Mouse (Mus musculus) neural tube, embryonic 12.5 days (tissue): ENCODE measurements at regions not wholly inside any gene's neighbourhood (a gene's known extent, or its start where the extent isn't known, plus 50 kb on each side); places are given as distances from the start of the nearest gene placed in this dataset. TPM values are rescaled to one million over a fixed set of nuclear protein-coding genes. Genes with fewer than 3 reads are reported as not detected.
A peak's percentile ranks its signal among the peaks of the same experiment; 100 is the strongest.

Experiments used
- ATAC-seq: fragments of 200-750 bp; cut with Nextera tagmentation; 2 replicates; pipeline ENCODE4 v1.8.0; 2017; ENCODE audit warnings: low read depth, mild to moderate bottlenecking, moderate TSS enrichment, moderate library complexity; ENCODE audit not compliant: low FRiP score
- H3K27ac ChIP-seq: fragments of 300-500 bp; sonication (generic); 2 replicates; pipeline ENCODE4 v1.5.1; 2016
- H3K27me3 ChIP-seq: fragments of 300-500 bp; sonication (generic); replicated peaks from 2 replicates; pipeline ENCODE4 v1.6.1; 2016; ENCODE audit warnings: mild to moderate bottlenecking
- H3K36me3 ChIP-seq: fragments of 300-500 bp; sonication (generic); 2 replicates; pipeline ENCODE4 v1.6.1; 2016; ENCODE audit warnings: mild to moderate bottlenecking
- H3K4me1 ChIP-seq: fragments of 300-500 bp; sonication (generic); 2 replicates; pipeline ENCODE4 v1.6.1; 2016
- H3K4me2 ChIP-seq: fragments of 300-500 bp; sonication (generic); replicated peaks from 2 replicates; pipeline ENCODE4 v1.6.1; 2016; ENCODE audit warnings: mild to moderate bottlenecking
- H3K4me3 ChIP-seq: fragments of 300-500 bp; sonication (generic); 2 replicates; pipeline ENCODE4 v1.5.1; 2016
- H3K9ac ChIP-seq: fragments of 300-500 bp; sonication (generic); 2 replicates; pipeline ENCODE4 v1.6.1; 2016; ENCODE audit warnings: mild to moderate bottlenecking
- H3K9me3 ChIP-seq: fragments of 300-500 bp; sonication (generic); 2 replicates; pipeline ENCODE4 v1.6.1; 2016; ENCODE audit warnings: mild to moderate bottlenecking
- WGBS: fragments of 180-500 bp; shearing (Covaris S2); methylation state at CpG from one replicate; pipeline ENCODE4 v1.1.7; 2016; 5-methylcytosine and 5-hydroxymethylcytosine counted together
- microRNA-seq: library from miRNA; unstranded; fragments of <30 nt; microRNA quantifications from one replicate; pipeline ENCODE4, GENCODE M21; 2017

GRCm38 (mm10) chr4:152625032-152626003, 147.6 kb upstream of the Kcnab2 start:
- peak; percentile 80 for ATAC-seq
- 0 out of 2 replicates have a peak, but pooled peaks cover 11% of the 10 kb centered on the region for H3K27me3 ChIP-seq
- no peak overlapping the region for H3K27ac ChIP-seq
- H3K4me1 ChIP-seq: peaks cover 20% of the 10 kb centered on the region
- H3K4me3 ChIP-seq: no peak overlapping the region
- H3K36me3 ChIP-seq: no peaks in the 10 kb centered on the region
- peak overlapping the region; percentile 41 for H3K4me2 ChIP-seq
- H3K9ac ChIP-seq: no peak overlapping the region
- WGBS: 2% methylated on average over 22 of the region's 22 CpGs
- H3K9me3 ChIP-seq: no peaks in the 10 kb centered on the region

GRCm38 (mm10) chr4:152622022-152622777, 144.5 kb upstream of the Kcnab2 start:
- WGBS: 67% methylated on average over 9 of the region's 9 CpGs

GRCm38 (mm10) chr4:152617636-152618035, 140.0 kb upstream of the Kcnab2 start:
- no peak for ATAC-seq
- Histone ChIP-seq H3K4me3 (no peak overlapping the region), H3K4me1 (peaks cover 2% of the 10 kb centered on the region), H3K4me2 (no peak overlapping the region), H3K9me3 (no peaks in the 10 kb centered on the region), H3K9ac (no peak overlapping the region), H3K27me3 (no peaks in the 10 kb centered on the region), H3K36me3 (no peaks in the 10 kb centered on the region), H3K27ac (no peak overlapping the region)
- 56% methylated on average over 3 of the region's 3 CpGs for WGBS

More at GRCm38 (mm10) chr4:152622022-152622777, 144.5 kb upstream of the Kcnab2 start:
- H3K9ac ChIP-seq: no peak overlapping the region
- H3K27me3 ChIP-seq: 0 out of 2 replicates have a peak, but pooled peaks cover 10% of the 10 kb centered on the region
- no peak overlapping the region for H3K27ac ChIP-seq
- H3K4me1 ChIP-seq: peaks cover 20% of the 10 kb centered on the region
- ATAC-seq: no peak
- 0 out of 2 replicates have a peak overlapping the region, but pooled peaks have one; percentile 17 for H3K4me2 ChIP-seq
- H3K36me3 ChIP-seq: no peaks in the 10 kb centered on the region
- no peaks in the 10 kb centered on the region for H3K9me3 ChIP-seq
- H3K4me3 ChIP-seq: no peak overlapping the region

- no peak for ATAC-seq
- Histone ChIP-seq H3K27me3 (no peaks in the 10 kb centered on the region), H3K9ac (no peak overlapping the region), H3K9me3 (no peaks in the 10 kb centered on the region), H3K4me3 (no peak overlapping the region), H3K4me1 (no peaks in the 10 kb centered on the region), H3K36me3 (no peaks in the 10 kb centered on the region), H3K4me2 (no peak overlapping the region), H3K27ac (no peak overlapping the region)
- 93% methylated on average over 2 of the region's 2 CpGs for WGBS
Measured at GRCm38 (mm10) chr4:152615155-152615554, 137.5 kb upstream of the Kcnab2 start.

- no peak overlapping the region for H3K9ac ChIP-seq
- H3K9me3 ChIP-seq: no peaks in the 10 kb centered on the region
- no peaks in the 10 kb centered on the region for H3K27me3 ChIP-seq
- H3K4me3 ChIP-seq: no peak overlapping the region
- ATAC-seq: no peak
- no peaks in the 10 kb centered on the region for H3K4me1 ChIP-seq
- H3K27ac ChIP-seq: no peak overlapping the region
- 85% methylated on average over 13 of the region's 13 CpGs for WGBS
- H3K36me3 ChIP-seq: no peaks in the 10 kb centered on the region
- H3K4me2 ChIP-seq: no peak overlapping the region
Measured at GRCm38 (mm10) chr4:152614356-152615100, 136.9 kb upstream of the Kcnab2 start.

Small RNAs in the stretch of these regions (microRNA-seq; reads per million reads assigned to microRNA genes)
- not detected for gene Gm25779
